Mouse (Mus musculus) limb, embryonic 13.5 days (tissue): ENCODE results near the gene Med15. TPM values are rescaled to one million over a fixed set of nuclear protein-coding genes. Genes with fewer than 3 reads are reported as not detected.

Experiments used
- polyA plus RNA-seq: library from polyadenylated mRNA; unstranded; fragments of >200 nt; fragmentation: Nextera tagmentation; extraction: Ambion mirVana; gene quantifications from 2 replicates; pipeline ENCODE4 v1.2.1, GENCODE M21; 2015

Gene Med15
- polyA plus RNA-seq, 1 experiment from 2014 or later = 49.8 TPM

Other genes starting within 250 kb of the Med15 start
- 0.52 and 0.83 TPM in 2 replicates for gene Aifm3, start 243.3 kb downstream of the Med15 start, polyA plus RNA-seq
- gene Lztr1, start 224.2 kb downstream of the Med15 start, polyA plus RNA-seq = 104 and 106 TPM in 2 replicates
- 72.0 and 75.2 TPM in 2 replicates for gene Thap7, start 201.8 kb downstream of the Med15 start, polyA plus RNA-seq
- gene Lrrc74b, start 171.6 kb downstream of the Med15 start, polyA plus RNA-seq = not detected in 2 replicates
- 0.36 and 0.40 TPM in 2 replicates for gene P2rx6, start 171.0 kb downstream of the Med15 start, polyA plus RNA-seq
- gene Slc7a4, start 149.7 kb downstream of the Med15 start, polyA plus RNA-seq = 5.7 and 5.8 TPM in 2 replicates
- 40.0 and 42.7 TPM in 2 replicates for gene Smpd4, start 113.5 kb downstream of the Med15 start, polyA plus RNA-seq
- gene Ccdc74a, start 86.4 kb downstream of the Med15 start, polyA plus RNA-seq = 9.0 and 9.8 TPM in 2 replicates
- gene Klhl22, start 26.7 kb upstream of the Med15 start, polyA plus RNA-seq = 92.9 and 106 TPM in 2 replicates
- 28.8 and 29.4 TPM in 2 replicates for gene Scarf2, start 64.4 kb upstream of the Med15 start, polyA plus RNA-seq
- 0.09 and 0.36 TPM in 2 replicates for gene B830017H08Rik, start 100.2 kb upstream of the Med15 start, polyA plus RNA-seq
- 2.7 and 3.0 TPM in 2 replicates for gene Car15, start 105.5 kb upstream of the Med15 start, polyA plus RNA-seq
- gene Gm20518, start 158.8 kb upstream of the Med15 start, polyA plus RNA-seq = 0.32 and 0.53 TPM in 2 replicates
- 0.04 TPM in 1 of 2 replicates, not detected in the other for gene Tssk1, start 161.3 kb upstream of the Med15 start, polyA plus RNA-seq
- 97.8 and 105 TPM in 2 replicates for gene Dgcr2, start 165.7 kb upstream of the Med15 start, polyA plus RNA-seq
- gene Tssk2, start 165.7 kb upstream of the Med15 start, polyA plus RNA-seq = 0.17 TPM in 1 of 2 replicates, not detected in the other
- 49.8 and 50.7 TPM in 2 replicates for gene Ess2, start 178.5 kb upstream of the Med15 start, polyA plus RNA-seq
- gene Gsc2, start 182.2 kb upstream of the Med15 start, polyA plus RNA-seq = 0.13 TPM in 1 of 2 replicates, not detected in the other
- gene Slc25a1, start 195.3 kb upstream of the Med15 start, polyA plus RNA-seq = 84.0 and 85.0 TPM in 2 replicates
- gene Vpreb2, start 247.5 kb upstream of the Med15 start, polyA plus RNA-seq = 0.37 TPM in 1 of 2 replicates, not detected in the other